Mouse (Mus musculus) B cell, adult 67 days (primary cell): ENCODE data around the gene Gm11214. TPM values are rescaled to one million over a fixed set of nuclear protein-coding genes. Genes with fewer than 3 reads are reported as not detected.

Experiments used
- total RNA-seq, 2 experiments: library from RNA; stranded (reverse); gene quantifications; 4 replicates each; pipeline ENCODE4 v1.2.4; 2023

Gene Gm11214
- total RNA-seq, result not detected

DNA sequence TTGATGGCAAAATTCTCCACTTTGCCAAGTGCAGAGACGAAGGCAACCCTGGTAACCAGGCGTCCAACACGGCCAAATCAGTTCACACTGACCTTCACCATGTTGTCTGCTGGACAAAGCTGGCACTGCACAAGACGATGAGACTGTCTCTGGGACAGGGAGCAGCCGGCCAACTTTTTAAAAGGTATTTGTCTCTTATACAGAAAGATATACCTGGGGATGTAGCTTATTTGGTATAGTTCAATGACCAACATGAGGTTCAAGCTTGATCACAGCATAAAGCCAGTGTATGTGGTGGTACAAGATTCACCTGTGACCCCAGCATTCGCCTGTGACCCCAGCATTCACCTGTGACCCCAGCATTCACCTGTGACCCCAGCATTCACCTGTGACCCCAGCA lies at the start of gene Gm11214:
Gene Gm11214, minus strand, starts transcription at position 101 of the 400 bp plus-strand sequence.

DNA sequence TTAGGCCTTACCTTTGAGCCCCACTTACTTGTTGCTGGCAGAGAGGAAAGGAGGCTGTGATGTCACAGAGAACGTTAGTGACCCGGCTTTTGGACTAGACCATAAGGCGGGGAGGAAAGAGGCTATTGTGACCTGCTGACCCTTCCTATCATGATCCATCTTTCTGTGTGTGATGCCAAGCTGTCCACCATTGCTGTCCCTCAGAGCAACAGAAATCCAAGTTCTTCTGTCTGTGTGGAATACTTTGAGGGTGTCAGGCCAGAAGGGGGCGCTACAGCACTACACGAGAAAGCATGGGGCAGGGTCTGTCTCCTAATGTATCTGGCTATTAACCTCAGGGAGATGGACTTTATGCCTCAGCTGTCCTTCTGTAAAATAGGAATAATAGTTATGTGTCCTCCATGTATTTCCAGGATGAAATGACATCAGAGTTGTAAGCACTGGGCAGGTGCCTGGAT lies 40.8 kb downstream of the Gm11214 start, which contains the start of gene Tex48:
Gene Tex48, minus strand, starts transcription at position 51 of the 458 bp plus-strand sequence.

Other genes with a start within 250 kb of the Gm11214 start
- gene Whrn, start 167.4 kb downstream of the Gm11214 start, total RNA-seq, result 10 to 100 TPM; 62.7 to 74.4 TPM
- 10 to 100 TPM; 83.2 to 83.3 TPM for gene Atp6v1g1, start 118.6 kb downstream of the Gm11214 start, total RNA-seq
- gene Tmem268, start 104.6 kb downstream of the Gm11214 start, total RNA-seq, result 10 to 100 TPM; 16.7 to 19.1 TPM
- not detected for gene Gm11213, start 58.1 kb downstream of the Gm11214 start, total RNA-seq
- not detected for gene Tex48, start 41.0 kb downstream of the Gm11214 start, total RNA-seq
- not detected for gene Tnfsf15, start 81.7 kb upstream of the Gm11214 start, total RNA-seq
- under 1 TPM; 0.15 to 0.27 TPM for gene Tnfsf8, start 198.0 kb upstream of the Gm11214 start, total RNA-seq